Mouse (Mus musculus) layer of hippocampus, adult 18-20 months (tissue): Measurements from ENCODE around the gene Eif2s1. TPM values are rescaled to one million over a fixed set of nuclear protein-coding genes. Genes with fewer than 3 reads are reported as not detected.
"Not testable (repeated sequence)": the region's sequence is repeated elsewhere in the genome, so short reads cannot be mapped to it uniquely, and the experiment has no call there.

Source experiments
- DNase-seq, 2 experiments: peaks; one replicate each; pipeline ENCODE4 v3.0.0; 2022; ENCODE audit warnings: low spot score in 2 of 2
- total RNA-seq, 2 experiments: library from RNA; stranded (reverse); gene quantifications; 2 replicates each; pipeline ENCODE4 v1.2.3; 2021

The Eif2s1 gene
- total RNA-seq, 2 experiments from 2014 or later = 49.4 to 52.2 TPM

DNA sequence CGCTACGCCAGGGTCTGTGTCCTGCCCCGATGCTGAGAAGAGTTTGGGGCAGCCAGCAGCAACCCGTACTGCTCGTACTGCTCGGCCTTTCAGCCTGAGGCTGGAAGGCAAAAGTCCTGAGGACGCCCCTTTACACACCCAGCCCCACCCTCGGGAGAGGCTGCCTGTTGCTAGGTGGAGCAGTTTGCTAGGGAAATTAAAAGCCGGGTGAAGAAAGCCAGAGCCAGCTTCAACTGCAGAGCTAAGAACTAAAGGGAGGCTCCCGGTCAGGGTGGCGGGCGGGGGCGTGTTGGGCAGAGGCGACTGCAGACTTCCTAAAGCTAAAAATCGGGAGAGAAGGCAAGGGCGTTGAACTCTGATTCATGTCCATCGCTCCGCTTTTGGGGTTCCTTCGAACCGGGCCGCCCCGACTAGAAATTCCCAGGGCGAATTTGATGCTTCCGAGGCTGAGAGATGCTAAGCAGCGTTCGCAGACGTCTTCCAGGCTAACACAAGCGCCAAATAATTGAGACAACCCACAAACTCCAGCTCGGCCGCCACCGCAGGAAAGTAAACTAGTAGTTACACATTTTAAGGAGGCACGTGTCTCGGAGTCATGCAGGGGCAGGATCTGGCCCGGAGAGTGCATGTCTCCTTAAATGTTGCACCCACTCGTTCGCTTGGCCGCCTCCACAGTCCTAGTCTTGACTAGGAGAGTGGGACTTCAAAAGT is 50.2 kb downstream of the Eif2s1 start:
- peak in 1 of 2 experiments; percentile 6 for DNase-seq

DNA sequence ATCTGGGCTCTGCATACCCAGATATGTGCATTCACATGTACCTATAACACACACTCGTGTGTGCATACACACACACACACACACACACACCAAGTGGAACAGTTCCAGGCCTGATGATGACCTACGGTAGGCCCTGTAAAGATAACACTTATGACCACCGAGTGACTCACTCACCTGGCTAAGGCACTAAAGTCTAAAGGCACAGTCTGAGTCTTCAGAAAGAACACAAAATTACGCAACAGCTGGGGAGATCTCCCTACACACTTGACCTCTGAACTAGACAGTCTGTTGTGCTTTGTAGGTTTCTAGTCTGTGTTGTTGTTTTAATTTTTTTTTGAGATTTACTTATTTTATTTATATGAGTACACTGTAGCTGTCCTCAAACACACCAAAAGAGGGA is 52.8 kb downstream of the Eif2s1 start:
- DNase-seq = no peak

DNA sequence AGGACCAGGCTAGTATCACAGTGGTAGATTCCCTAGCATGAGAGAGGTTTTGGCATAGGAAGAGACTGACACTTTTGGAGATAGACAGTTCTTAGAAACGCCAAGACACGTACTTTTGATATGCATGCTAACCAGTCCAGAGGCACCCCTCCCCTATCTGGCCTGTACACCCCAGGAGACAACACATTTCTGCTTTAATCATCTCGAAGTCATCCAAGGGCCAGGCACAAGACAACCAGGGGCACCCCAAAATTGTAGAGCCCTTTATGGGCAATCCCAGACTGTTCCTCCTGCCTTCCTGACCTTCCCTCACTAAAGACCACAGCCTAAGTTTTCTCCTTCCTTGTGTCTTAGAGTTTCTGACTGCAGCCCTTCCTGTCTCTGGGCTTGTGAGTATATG is 53.9 kb downstream of the Eif2s1 start:
- DNase-seq = no peak

DNA sequence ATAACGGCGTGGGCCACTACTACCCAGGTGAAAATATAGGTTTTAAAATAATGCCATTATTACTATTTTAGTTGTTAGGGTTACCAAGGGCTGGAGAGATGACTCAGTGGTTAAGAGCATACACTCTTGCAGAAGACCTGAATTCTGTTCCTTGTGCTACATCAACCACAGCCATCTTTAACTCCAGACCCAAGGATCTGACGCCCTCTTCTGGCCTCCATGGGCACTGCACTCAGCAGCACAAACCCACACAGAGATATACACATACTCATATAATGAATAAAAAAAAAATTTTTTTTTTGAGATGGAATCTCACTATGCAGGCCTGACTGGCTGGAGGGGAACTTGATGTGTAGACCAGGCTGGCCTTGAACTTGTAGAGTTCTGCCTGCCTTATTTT is 54.7 kb downstream of the Eif2s1 start:
- DNase-seq = no peak

DNA sequence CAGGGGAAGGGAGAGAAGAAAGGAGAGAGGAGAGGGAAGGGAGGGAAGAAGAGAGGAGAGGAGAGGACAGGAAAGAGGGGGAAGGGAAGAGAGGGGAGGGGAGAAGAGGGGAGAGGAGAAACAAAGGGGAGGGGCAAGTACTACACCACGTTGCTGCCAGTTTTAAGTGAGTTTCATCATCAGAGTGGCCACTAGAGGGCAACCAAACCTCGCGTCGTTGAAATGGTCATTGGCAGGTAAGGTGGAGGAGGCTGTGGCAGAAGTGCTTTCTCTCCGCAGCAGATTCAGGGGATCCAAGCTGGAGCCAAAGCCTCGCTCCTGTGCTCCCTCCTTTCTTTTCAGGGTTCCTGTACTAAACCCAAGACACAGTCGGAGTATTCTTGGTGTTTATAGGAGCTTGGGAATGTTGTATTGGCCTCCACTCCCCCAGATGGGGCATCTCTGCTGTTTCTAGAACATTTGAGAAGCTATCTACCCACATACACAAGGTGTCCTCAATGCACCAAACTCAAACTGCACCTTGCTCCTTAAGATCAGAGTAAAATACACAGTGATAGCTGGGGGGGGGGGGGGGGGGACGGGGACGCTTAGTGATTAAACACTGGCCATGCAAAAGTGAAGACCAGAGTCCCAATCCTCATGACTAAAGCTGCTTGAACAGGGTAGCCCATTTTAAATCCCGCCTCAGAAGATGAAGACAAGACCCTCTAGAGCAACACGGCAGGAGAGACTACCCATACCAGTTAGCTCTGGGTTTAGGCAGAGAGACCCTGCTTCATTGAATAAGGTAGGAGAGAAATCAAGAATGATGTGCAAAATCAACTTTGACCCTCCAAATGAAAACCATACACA is 56.8 kb downstream of the Eif2s1 start:
- peak; percentile 66 to 91 for DNase-seq

DNA sequence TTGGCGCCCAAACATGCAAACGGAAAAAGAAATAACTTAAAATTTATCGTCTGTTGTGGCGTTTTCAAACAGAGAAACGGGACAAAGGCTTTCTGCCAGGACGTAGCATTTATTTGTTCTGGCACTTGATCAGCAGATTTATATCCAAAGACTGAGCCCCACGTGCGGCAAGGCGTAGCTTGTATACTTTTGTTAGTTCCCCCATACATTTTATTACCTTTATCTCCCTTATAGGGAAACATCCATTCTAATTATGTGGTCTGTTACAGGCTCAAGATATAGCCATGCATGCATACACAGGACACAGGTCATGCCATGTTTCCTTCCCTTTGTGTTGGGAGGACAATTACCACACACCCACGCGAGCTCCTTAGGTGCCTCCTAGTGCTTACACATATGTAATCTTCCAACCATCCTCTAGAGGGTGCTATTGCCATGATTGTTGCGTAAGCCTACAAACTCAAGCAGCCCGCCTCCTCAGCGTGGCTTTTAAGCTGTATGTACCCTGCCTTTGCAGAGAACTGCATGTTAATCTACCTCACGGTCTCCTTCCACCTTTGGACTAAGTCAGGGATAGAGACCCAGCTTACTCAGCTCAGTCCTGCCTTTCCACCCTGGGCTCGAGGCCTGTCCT is 57.6 kb downstream of the Eif2s1 start:
- peak; percentile 47 to 86 for DNase-seq

DNA sequence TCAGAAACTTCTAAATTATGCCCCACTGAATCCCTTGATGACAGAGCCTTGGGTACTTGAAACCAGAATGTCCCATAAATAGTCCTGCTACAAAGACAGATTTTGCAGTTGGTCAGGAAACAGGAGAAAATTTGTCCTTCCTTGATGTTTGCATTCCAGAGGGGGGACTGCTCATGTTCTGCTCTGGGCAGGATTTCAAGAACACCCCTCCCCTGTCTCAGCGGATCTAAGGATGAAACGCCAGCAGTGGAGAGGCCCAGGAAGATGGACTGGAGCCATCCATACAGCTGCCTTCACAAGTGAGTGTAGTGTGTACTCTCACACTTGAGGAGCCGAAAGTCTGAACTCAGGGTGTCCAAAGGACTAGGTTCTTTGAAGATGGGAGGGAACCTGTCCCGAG is 59.8 kb downstream of the Eif2s1 start:
- DNase-seq = no peak

DNA sequence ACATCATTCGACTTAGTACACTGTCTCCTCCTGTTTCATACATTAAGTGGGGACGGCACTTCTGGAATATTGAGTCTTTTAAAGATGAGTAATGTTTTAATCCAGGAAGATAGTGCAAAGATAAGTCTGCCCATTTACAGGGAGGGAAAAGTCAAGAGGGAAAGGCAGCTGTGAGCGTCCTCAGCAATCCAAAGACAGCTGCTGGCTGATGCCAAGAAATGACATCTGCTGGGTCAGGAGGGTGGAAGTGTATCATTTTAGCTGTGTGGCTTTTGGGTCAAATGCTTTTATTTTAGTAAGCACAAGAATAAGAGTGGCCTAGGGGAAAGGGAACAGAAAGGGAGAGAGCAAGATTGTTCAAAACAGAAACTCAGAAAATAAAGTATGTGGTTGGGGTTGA is 60.4 kb downstream of the Eif2s1 start:
- DNase-seq = no peak

DNA sequence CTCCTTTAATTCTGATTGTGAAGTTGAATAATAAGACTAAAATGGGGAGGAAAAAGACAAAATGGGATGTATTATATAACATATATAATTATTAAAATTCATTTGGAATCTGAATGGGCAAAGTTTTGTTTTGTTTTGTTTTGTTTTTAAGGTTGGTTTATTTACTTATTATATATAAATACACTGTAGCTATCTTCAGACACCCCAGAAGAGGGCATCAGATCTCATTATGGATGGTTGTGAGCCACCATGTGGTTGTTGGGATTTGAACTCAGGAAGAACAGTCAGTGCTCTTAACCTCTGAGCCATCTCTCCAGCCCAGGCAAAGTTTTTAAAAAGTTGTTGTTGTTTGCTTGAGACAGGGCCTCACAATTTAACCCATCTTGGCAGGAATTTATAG is 61.4 kb downstream of the Eif2s1 start:
- not testable (repeated sequence) for DNase-seq

DNA sequence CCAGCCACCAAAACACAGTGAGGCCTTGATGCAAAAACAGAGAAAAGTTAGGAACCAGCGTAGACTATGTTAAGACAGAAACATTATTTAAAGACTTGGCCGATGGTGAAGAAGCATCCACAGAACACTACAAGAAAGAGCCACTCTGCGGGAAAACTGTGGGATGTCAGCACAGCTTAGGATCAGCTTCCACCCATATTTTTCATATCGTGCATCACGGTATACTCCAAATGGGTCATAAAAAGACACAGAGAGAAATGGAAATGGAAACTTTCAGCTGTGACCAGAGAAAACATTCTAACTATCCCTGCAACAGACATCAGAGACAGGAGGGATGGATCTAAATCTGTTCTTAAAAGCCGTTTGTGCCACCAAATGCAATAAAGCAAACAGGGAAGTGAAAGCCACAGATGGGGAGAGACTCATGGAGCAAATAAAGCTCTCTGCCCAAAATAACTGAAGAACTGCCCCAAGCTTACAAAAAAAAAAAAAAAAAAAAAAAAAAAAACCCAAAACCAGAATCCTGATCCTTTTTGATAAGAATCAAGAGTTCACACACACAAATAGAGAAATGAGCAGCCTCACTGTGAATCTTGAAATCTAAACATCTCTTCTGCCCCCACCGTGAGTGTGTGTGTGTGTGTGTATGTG is 62.0 kb downstream of the Eif2s1 start:
- peak in 1 of 2 experiments; percentile 10 for DNase-seq

DNA sequence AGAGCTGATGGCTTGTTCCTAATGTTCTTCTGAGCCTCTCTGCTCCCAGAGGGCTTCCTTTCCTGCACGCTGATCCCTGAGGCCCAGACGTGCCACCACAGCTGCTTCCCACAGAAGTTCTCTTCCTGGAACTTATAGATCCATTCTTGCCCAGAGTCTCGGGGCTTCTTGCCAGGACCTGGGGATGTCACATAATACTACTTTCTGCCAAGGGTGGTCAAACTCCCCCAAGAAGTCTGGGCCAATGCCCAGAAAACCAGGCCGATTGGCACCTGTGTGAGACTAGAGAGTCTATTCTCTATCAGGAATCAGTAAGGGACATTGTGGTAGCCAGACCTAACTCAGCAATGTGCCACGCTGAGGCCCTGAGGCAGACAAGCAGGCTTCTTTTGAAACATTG is 65.7 kb downstream of the Eif2s1 start:
- no peak for DNase-seq

DNA sequence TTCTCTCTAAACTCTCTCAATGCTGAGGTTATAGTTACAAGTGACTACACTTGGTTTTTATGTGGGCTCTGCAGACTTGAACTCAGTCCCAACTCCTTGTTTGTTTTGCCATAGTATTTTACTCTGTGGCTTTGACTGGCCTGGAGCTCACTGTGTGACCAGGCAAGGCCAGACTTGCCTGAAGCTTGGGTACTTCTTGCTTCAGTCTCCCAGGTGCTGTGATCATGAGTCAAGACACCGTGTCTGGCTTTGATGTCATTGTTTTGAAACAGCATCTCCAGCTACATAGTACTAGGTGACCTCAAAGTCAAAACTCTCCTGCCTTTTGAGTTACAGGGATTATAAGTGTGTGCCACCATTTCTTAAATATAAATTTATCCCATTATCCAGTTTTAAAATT is 68.3 kb downstream of the Eif2s1 start:
- DNase-seq = no peak

DNA sequence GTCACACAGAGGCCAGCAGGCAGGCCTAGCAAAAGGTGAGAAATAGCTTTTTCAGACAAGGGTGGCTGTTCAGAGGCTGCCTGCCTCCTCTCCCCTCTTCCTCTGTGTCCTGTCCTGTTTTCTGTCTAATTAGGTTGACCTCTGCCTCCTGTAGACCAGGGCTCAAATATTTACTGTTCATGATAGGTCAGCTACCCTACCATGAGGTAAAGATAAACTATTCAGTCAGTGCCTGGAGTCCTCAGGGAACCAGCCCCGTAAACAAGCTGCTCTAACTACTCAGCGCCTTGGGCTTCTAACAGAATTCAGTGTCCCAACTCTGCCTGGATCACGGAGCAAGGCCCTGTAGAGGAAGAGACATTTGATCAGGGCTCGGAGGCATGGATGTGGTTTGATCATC is 74.9 kb downstream of the Eif2s1 start:
- no peak for DNase-seq

Other genes with a start within 250 kb of the Eif2s1 start
- 1 to 10 TPM; 1.2 to 1.3 TPM for gene Fam71d, start 170.3 kb upstream of the Eif2s1 start, total RNA-seq
- gene Mpp5, start 112.9 kb upstream of the Eif2s1 start, total RNA-seq = 10 to 100 TPM; 33.6 to 35.6 TPM
- 100 to 1,000 TPM; 255 to 270 TPM for gene Atp6v1d, start 181 bp upstream of the Eif2s1 start, total RNA-seq
- under 1 TPM; 0.27 to 0.33 TPM for gene Plek2, start 45.1 kb downstream of the Eif2s1 start, total RNA-seq
- gene Tmem229b, start 145.8 kb downstream of the Eif2s1 start, total RNA-seq = 10 to 100 TPM; 26.4 to 26.5 TPM
- gene Plekhh1, start 167.3 kb downstream of the Eif2s1 start, total RNA-seq = 10 to 100 TPM; 19.1 to 20.1 TPM
- 10 to 100 TPM in 1 of 2 experiments, 1 to 10 TPM in 1; 8.7 to 10.2 TPM for gene Pigh, start 227.8 kb downstream of the Eif2s1 start, total RNA-seq